ENCODE assay signal across 8 mouse cellular contexts in genomic region chr8:70796403-70797080, GRCm38 (mm10). TPM values are rescaled to one million over a fixed set of nuclear protein-coding genes. Genes with fewer than 3 reads are reported as not detected.
DNase-seq lines count a peak whose midpoint lies in the region; ATAC-seq and TF ChIP-seq lines count a peak whose summit lies in the region.

No protein-coding gene starts in this region.

- 2% methylated on average over 54 of the region's 54 CpGs for WGBS in heart, embryonic 11.5 days (ENCODE audit: insufficient replicate concordance)
- WGBS in forebrain, embryonic 11.5 days: under 1% methylated on average over 53 of the region's 54 CpGs
- 2% methylated on average over 54 of the region's 54 CpGs for WGBS in limb, embryonic 12.5 days
- 2% methylated on average over 53 of the region's 54 CpGs for WGBS in stomach, embryonic 14.5 days

- H3K4me2 ChIP-seq in heart, embryonic 11.5 days: peak overlapping the region; percentile 90
- peak overlapping the region; percentile 82 for H3K4me2 ChIP-seq in forebrain, embryonic 11.5 days (ENCODE audit: low read depth, low read length, severe bottlenecking)
- H3K4me2 ChIP-seq in limb, embryonic 12.5 days: peak overlapping the region; percentile 84
- H3K4me2 ChIP-seq in stomach, embryonic 14.5 days (replicated peaks; ENCODE audit: low read depth, low read length): peak overlapping the region; percentile 94

- no peak for TF ChIP-seq CTCF in ES-Bruce4 (IDR thresholded peaks at IDR 0.05; ENCODE audit: low read depth, low read length)

- no peak for TF ChIP-seq EP300 in ES-Bruce4 (IDR thresholded peaks at IDR 0.05; ENCODE audit: insufficient read depth, low read depth, low read length)

- H3K36me3 ChIP-seq in heart, embryonic 11.5 days (ENCODE audit: control insufficient read depth, insufficient read depth, low read length): no peaks in the 10 kb centered on the region
- H3K36me3 ChIP-seq in ES-Bruce4 (ENCODE audit: control insufficient read depth, insufficient read depth, low read length, poor library complexity, severe bottlenecking): no peaks in the 10 kb centered on the region
- H3K36me3 ChIP-seq in forebrain, embryonic 11.5 days (ENCODE audit: control insufficient read depth, insufficient read depth, low read length): no peaks in the 10 kb centered on the region
- H3K36me3 ChIP-seq in limb, embryonic 12.5 days: no peaks in the 10 kb centered on the region
- no peaks in the 10 kb centered on the region for H3K36me3 ChIP-seq in stomach, embryonic 14.5 days (ENCODE audit: control insufficient read depth, insufficient read depth, low read length)

- H3K27ac ChIP-seq in heart, embryonic 11.5 days (ENCODE audit: low read depth, low read length): no peak overlapping the region
- H3K27ac ChIP-seq in ES-Bruce4 (ENCODE audit: insufficient read depth, low read length): no peak overlapping the region
- no peak overlapping the region for H3K27ac ChIP-seq in forebrain, embryonic 11.5 days (ENCODE audit: low read depth, low read length)
- H3K27ac ChIP-seq in limb, embryonic 12.5 days: no peak overlapping the region
- peak overlapping the region; percentile 23; the same call in 1 of the 2 replicates for H3K27ac ChIP-seq in stomach, embryonic 14.5 days (ENCODE audit: low read length)

- H3K9me3 ChIP-seq in heart, embryonic 11.5 days (replicated peaks; ENCODE audit: control insufficient read depth, low read length): no peaks in the 10 kb centered on the region
- no peaks in the 10 kb centered on the region for H3K9me3 ChIP-seq in ES-Bruce4 (replicated peaks; ENCODE audit: control insufficient read depth, insufficient read depth, low read length, poor library complexity, severe bottlenecking)
- no peaks in the 10 kb centered on the region for H3K9me3 ChIP-seq in forebrain, embryonic 11.5 days (ENCODE audit: control insufficient read depth, low read length)
- H3K9me3 ChIP-seq in limb, embryonic 12.5 days: no peaks in the 10 kb centered on the region
- no peaks in the 10 kb centered on the region for H3K9me3 ChIP-seq in stomach, embryonic 14.5 days (ENCODE audit: control insufficient read depth, low read depth, low read length)

- intact Hi-C loops in heart, postnatal 10 days (cut with DNase I): no loop called here
- intact Hi-C loops in left cerebral cortex, postnatal 10 days (cut with DNase I): no loop called here

- H3K9ac ChIP-seq in heart, embryonic 11.5 days (ENCODE audit: low read depth, low read length): peak overlapping the region; percentile 71
- peak overlapping the region; percentile 62 for H3K9ac ChIP-seq in ES-Bruce4 (ENCODE audit: low read depth, poor library complexity, severe bottlenecking)
- H3K9ac ChIP-seq in forebrain, embryonic 11.5 days (ENCODE audit: low read length): peak overlapping the region; percentile 71
- peak overlapping the region; percentile 57 for H3K9ac ChIP-seq in limb, embryonic 12.5 days (replicated peaks)
- peak overlapping the region; percentile 41; the same call in 1 of the 2 replicates for H3K9ac ChIP-seq in stomach, embryonic 14.5 days (replicated peaks; ENCODE audit: low read depth, low read length)

- DNase-seq in heart, postnatal 10 days: no peak
- DNase-seq in forebrain, embryonic 11.5 days (ENCODE audit: low spot score): no peak
- no peak for DNase-seq in MN1 (ENCODE audit: low spot score)
- no peak for DNase-seq in left cerebral cortex, postnatal 10 days (ENCODE audit: extremely low spot score in 1 of 2, low spot score in 2 of 2)

- no peak for TF ChIP-seq POLR2A in ES-Bruce4 (IDR thresholded peaks at IDR 0.05; ENCODE audit: insufficient read depth, low read length)

- H3K4me3 ChIP-seq in heart, embryonic 11.5 days (ENCODE audit: low read depth, low read length): peak overlapping the region; percentile 54
- H3K4me3 ChIP-seq in ES-Bruce4 (ENCODE audit: low read depth, low read length): peak overlapping the region; percentile 68
- peak overlapping the region; percentile 58 for H3K4me3 ChIP-seq in forebrain, embryonic 11.5 days (ENCODE audit: low read depth, low read length)
- H3K4me3 ChIP-seq in limb, embryonic 12.5 days (replicated peaks): peak overlapping the region; percentile 55
- H3K4me3 ChIP-seq in stomach, embryonic 14.5 days (ENCODE audit: low read depth, low read length): peak overlapping the region; percentile 46

- peaks cover 61% of the 10 kb centered on the region for H3K27me3 ChIP-seq in heart, embryonic 11.5 days (ENCODE audit: control insufficient read depth, insufficient read depth, low read length)
- no peaks in the 10 kb centered on the region for H3K27me3 ChIP-seq in ES-Bruce4 (ENCODE audit: control insufficient read depth, insufficient read depth, low read length, poor library complexity, severe bottlenecking)
- peaks cover 25% of the 10 kb centered on the region for H3K27me3 ChIP-seq in forebrain, embryonic 11.5 days (ENCODE audit: control insufficient read depth, insufficient read depth, low read length)
- H3K27me3 ChIP-seq in limb, embryonic 12.5 days: peaks cover 52% of the 10 kb centered on the region
- peaks cover 19% of the 10 kb centered on the region for H3K27me3 ChIP-seq in stomach, embryonic 14.5 days (ENCODE audit: control insufficient read depth, insufficient read depth, low read length)

- peaks cover 12% of the 10 kb centered on the region for H3K4me1 ChIP-seq in heart, embryonic 11.5 days (ENCODE audit: control insufficient read depth, insufficient read depth, low read length)
- no peaks in the 10 kb centered on the region for H3K4me1 ChIP-seq in ES-Bruce4 (ENCODE audit: control insufficient read depth, insufficient read depth, low read length)
- H3K4me1 ChIP-seq in forebrain, embryonic 11.5 days (replicated peaks; ENCODE audit: control insufficient read depth, insufficient read depth, low read length): peaks cover 23% of the 10 kb centered on the region
- H3K4me1 ChIP-seq in limb, embryonic 12.5 days (replicated peaks): peaks cover 27% of the 10 kb centered on the region
- peaks cover 15% of the 10 kb centered on the region for H3K4me1 ChIP-seq in stomach, embryonic 14.5 days (ENCODE audit: control insufficient read depth, insufficient read depth, low read length)

- no peak for ATAC-seq in heart, embryonic 11.5 days (replicated peaks; ENCODE audit: insufficient number of reproducible peaks, low FRiP score, low TSS enrichment)
- peak; percentile 6; the same call in 1 of the 2 replicates for ATAC-seq in forebrain, embryonic 11.5 days (replicated peaks; ENCODE audit: low FRiP score)
- ATAC-seq in limb, embryonic 12.5 days (ENCODE audit: insufficient number of reproducible peaks, insufficient read depth, low FRiP score, low TSS enrichment, low read depth): no peak
- ATAC-seq in stomach, embryonic 14.5 days (ENCODE audit: insufficient number of reproducible peaks, insufficient read depth, low FRiP score, low read depth): no peak; the same call in 1 of the 2 replicates

RNA-seq across cellular contexts. Expression of gene Mast3, which starts 8.3 kb away (rescaled TPM):
- polyA plus RNA-seq in heart, embryonic 11.5 days (2014; fragmentation: Nextera tagmentation; extraction: Ambion mirVana): 7.8 and 8.5 TPM in 2 replicates
- total RNA-seq in heart, postnatal 10 days (2021): 1 to 10 TPM; 7.9 to 9.3 TPM
- 9.1 and 10.9 TPM in 2 replicates for polyA plus RNA-seq in ES-Bruce4 (2011; ENCODE audit: insufficient read depth, insufficient read length, low read depth, missing spikeins)
- 15.9 and 17.4 TPM in 2 replicates for polyA plus RNA-seq in forebrain, embryonic 11.5 days (2014; fragmentation: Nextera tagmentation; extraction: Ambion mirVana)
- 13.2 and 14.5 TPM in 2 replicates for polyA plus RNA-seq in limb, embryonic 12.5 days (2016; fragmentation: Nextera tagmentation; extraction: Ambion mirVana)
- polyA plus RNA-seq in stomach, embryonic 14.5 days (2014; fragmentation: Nextera tagmentation; extraction: Ambion mirVana): 10.7 and 13.2 TPM in 2 replicates
- 100 to 1,000 TPM; 115 to 117 TPM for total RNA-seq in left cerebral cortex, postnatal 10 days (2021)

RNA-seq across cellular contexts. Expression of gene Il12rb1, which starts 11.7 kb away (rescaled TPM):
- 0.07 TPM in 1 of 2 replicates, not detected in the other for polyA plus RNA-seq in heart, embryonic 11.5 days (2014; fragmentation: Nextera tagmentation; extraction: Ambion mirVana)
- under 1 TPM in 1 of 2 experiments, not detected in 1; 0.53 TPM for total RNA-seq in heart, postnatal 10 days (2021)
- polyA plus RNA-seq in ES-Bruce4 (2011; ENCODE audit: insufficient read depth, insufficient read length, low read depth, missing spikeins): 1.1 and 2.0 TPM in 2 replicates
- polyA plus RNA-seq in forebrain, embryonic 11.5 days (2014; fragmentation: Nextera tagmentation; extraction: Ambion mirVana): not detected in 2 replicates
- not detected in 2 replicates for polyA plus RNA-seq in limb, embryonic 12.5 days (2016; fragmentation: Nextera tagmentation; extraction: Ambion mirVana)
- polyA plus RNA-seq in stomach, embryonic 14.5 days (2014; fragmentation: Nextera tagmentation; extraction: Ambion mirVana): 0.59 TPM in 1 of 2 replicates, not detected in the other
- under 1 TPM; 0.13 to 0.28 TPM for total RNA-seq in left cerebral cortex, postnatal 10 days (2021)

RNA-seq across cellular contexts. Expression of gene Pik3r2, which starts 20.0 kb away (rescaled TPM):
- polyA plus RNA-seq in heart, embryonic 11.5 days (2014; fragmentation: Nextera tagmentation; extraction: Ambion mirVana): 21.5 and 23.1 TPM in 2 replicates
- 10 to 100 TPM; 37.1 to 40.2 TPM for total RNA-seq in heart, postnatal 10 days (2021)
- 20.1 and 25.1 TPM in 2 replicates for polyA plus RNA-seq in ES-Bruce4 (2011; ENCODE audit: insufficient read depth, insufficient read length, low read depth, missing spikeins)
- 58.9 and 61.6 TPM in 2 replicates for polyA plus RNA-seq in forebrain, embryonic 11.5 days (2014; fragmentation: Nextera tagmentation; extraction: Ambion mirVana)
- 80.2 and 80.6 TPM in 2 replicates for polyA plus RNA-seq in limb, embryonic 12.5 days (2016; fragmentation: Nextera tagmentation; extraction: Ambion mirVana)
- 44.5 and 45.1 TPM in 2 replicates for polyA plus RNA-seq in stomach, embryonic 14.5 days (2014; fragmentation: Nextera tagmentation; extraction: Ambion mirVana)
- 100 to 1,000 TPM; 173 TPM for total RNA-seq in left cerebral cortex, postnatal 10 days (2021)

RNA-seq across cellular contexts. Expression of gene Mpv17l2, which starts 35.8 kb away (rescaled TPM):
- 42.5 and 42.6 TPM in 2 replicates for polyA plus RNA-seq in heart, embryonic 11.5 days (2014; fragmentation: Nextera tagmentation; extraction: Ambion mirVana)
- 10 to 100 TPM; 32.0 to 39.7 TPM for total RNA-seq in heart, postnatal 10 days (2021)
- polyA plus RNA-seq in ES-Bruce4 (2011; ENCODE audit: insufficient read depth, insufficient read length, low read depth, missing spikeins): 17.7 and 19.1 TPM in 2 replicates
- 31.0 and 34.1 TPM in 2 replicates for polyA plus RNA-seq in forebrain, embryonic 11.5 days (2014; fragmentation: Nextera tagmentation; extraction: Ambion mirVana)
- polyA plus RNA-seq in limb, embryonic 12.5 days (2016; fragmentation: Nextera tagmentation; extraction: Ambion mirVana): 25.8 and 29.0 TPM in 2 replicates
- polyA plus RNA-seq in stomach, embryonic 14.5 days (2014; fragmentation: Nextera tagmentation; extraction: Ambion mirVana): 42.8 and 43.1 TPM in 2 replicates
- total RNA-seq in left cerebral cortex, postnatal 10 days (2021): 10 to 100 TPM; 35.8 to 37.1 TPM

RNA-seq across cellular contexts. Expression of gene Rab3a, which starts 42.1 kb away (rescaled TPM):
- 16.2 and 21.3 TPM in 2 replicates for polyA plus RNA-seq in heart, embryonic 11.5 days (2014; fragmentation: Nextera tagmentation; extraction: Ambion mirVana)
- 10 to 100 TPM; 37.3 to 38.9 TPM for total RNA-seq in heart, postnatal 10 days (2021)
- 6.2 and 6.3 TPM in 2 replicates for polyA plus RNA-seq in ES-Bruce4 (2011; ENCODE audit: insufficient read depth, insufficient read length, low read depth, missing spikeins)
- polyA plus RNA-seq in forebrain, embryonic 11.5 days (2014; fragmentation: Nextera tagmentation; extraction: Ambion mirVana): 42.7 and 49.7 TPM in 2 replicates
- polyA plus RNA-seq in limb, embryonic 12.5 days (2016; fragmentation: Nextera tagmentation; extraction: Ambion mirVana): 13.7 and 13.8 TPM in 2 replicates
- polyA plus RNA-seq in stomach, embryonic 14.5 days (2014; fragmentation: Nextera tagmentation; extraction: Ambion mirVana): 27.0 and 28.7 TPM in 2 replicates
- total RNA-seq in left cerebral cortex, postnatal 10 days (2021): 100 to 1,000 TPM; 756 to 791 TPM
